Mouse (Mus musculus) bone marrow macrophage, adult 2 months (primary cell): ENCODE measurements around the gene Sh3rf3. TPM values are rescaled to one million over a fixed set of nuclear protein-coding genes. Genes with fewer than 3 reads are reported as not detected.

Source experiments
- H3K27ac ChIP-seq: 2 replicates; pipeline ENCODE4 v1.5.1; 2012; ENCODE audit warnings: low read depth, low read length; ENCODE audit not compliant: insufficient read depth
- H3K4me1 ChIP-seq: 2 replicates; pipeline ENCODE4 v1.6.1; 2012; ENCODE audit warnings: low read length; ENCODE audit not compliant: control insufficient read depth, insufficient read depth
- H3K4me3 ChIP-seq: 2 replicates; pipeline ENCODE4 v1.5.1; 2012; ENCODE audit warnings: mild to moderate bottlenecking, low read length, moderate library complexity; ENCODE audit not compliant: insufficient read depth
- CTCF ChIP-seq: IDR thresholded peaks from 2 replicates; pipeline ENCODE4 v1.5.1; 2012; ENCODE audit warnings: low read depth, mild to moderate bottlenecking, low read length, moderate library complexity
- POLR2A ChIP-seq: IDR thresholded peaks from 2 replicates; pipeline ENCODE4 v1.6.1; 2012; ENCODE audit warnings: mild to moderate bottlenecking, low read depth, low read length, borderline replicate concordance
- polyA plus RNA-seq: library from polyadenylated mRNA; stranded (reverse); fragments of >200 nt; gene quantifications from 2 replicates; pipeline ENCODE4 v1.2.4, GENCODE M21; 2012; ENCODE audit not compliant: missing spikeins, insufficient read depth, insufficient read length

Sh3rf3 gene
- polyA plus RNA-seq, 1 experiment: not detected

GRCm38 (mm10) chr10:59115691-59116090 lies 302.5 kb downstream of the Sh3rf3 start:
- Histone ChIP-seq H3K4me1 (peaks cover 2% of the 10 kb centered on the region; the same call in 1 of the 2 replicates), H3K27ac (no peak overlapping the region), H3K4me3 (no peak overlapping the region)
- no peak for TF ChIP-seq POLR2A
- TF ChIP-seq CTCF: no peak

- H3K4me1 ChIP-seq: peaks cover 2% of the 10 kb centered on the region; the same call in 1 of the 2 replicates
- TF ChIP-seq POLR2A: no peak
- TF ChIP-seq CTCF: no peak
- no peak overlapping the region for H3K27ac ChIP-seq
- no peak overlapping the region for H3K4me3 ChIP-seq
Observed at GRCm38 (mm10) chr10:59116331-59116730, 303.2 kb downstream of the Sh3rf3 start.

- TF ChIP-seq POLR2A (no peak), CTCF (no peak)
- H3K4me1 ChIP-seq: peaks cover 2% of the 10 kb centered on the region; the same call in 1 of the 2 replicates
- no peak overlapping the region for H3K4me3 ChIP-seq
- no peak overlapping the region for H3K27ac ChIP-seq
Observed at GRCm38 (mm10) chr10:59117555-59117954, 304.4 kb downstream of the Sh3rf3 start.

- no peak overlapping the region for H3K27ac ChIP-seq
- no peaks in the 10 kb centered on the region for H3K4me1 ChIP-seq
- no peak for TF ChIP-seq POLR2A
- TF ChIP-seq CTCF: no peak
- no peak overlapping the region for H3K4me3 ChIP-seq
Observed at GRCm38 (mm10) chr10:59119001-59119400, 305.8 kb downstream of the Sh3rf3 start.

GRCm38 (mm10) chr10:59119811-59120210 lies 306.7 kb downstream of the Sh3rf3 start:
- H3K4me3 ChIP-seq: no peak overlapping the region
- TF ChIP-seq CTCF (no peak), POLR2A (no peak)

GRCm38 (mm10) chr10:59125497-59125896 lies 312.3 kb downstream of the Sh3rf3 start:
- no peak for TF ChIP-seq CTCF
- TF ChIP-seq POLR2A: no peak
- Histone ChIP-seq H3K4me1 (no peaks in the 10 kb centered on the region), H3K27ac (no peak overlapping the region), H3K4me3 (no peak overlapping the region)

More at GRCm38 (mm10) chr10:59119811-59120210, 306.7 kb downstream of the Sh3rf3 start:
- H3K4me1 ChIP-seq: no peaks in the 10 kb centered on the region
- H3K27ac ChIP-seq: no peak overlapping the region

GRCm38 (mm10) chr10:59127637-59128036 lies 314.5 kb downstream of the Sh3rf3 start:
- TF ChIP-seq POLR2A (no peak), CTCF (no peak)
- no peak overlapping the region for H3K4me3 ChIP-seq
- H3K27ac ChIP-seq: no peak overlapping the region
- H3K4me1 ChIP-seq: no peaks in the 10 kb centered on the region

- H3K4me1 ChIP-seq: no peaks in the 10 kb centered on the region
- H3K4me3 ChIP-seq: no peak overlapping the region
- TF ChIP-seq CTCF (no peak), POLR2A (no peak)
- no peak overlapping the region for H3K27ac ChIP-seq
Observed at GRCm38 (mm10) chr10:59131926-59132628, 318.9 kb downstream of the Sh3rf3 start.

- Histone ChIP-seq H3K27ac (no peak overlapping the region), H3K4me1 (no peaks in the 10 kb centered on the region), H3K4me3 (no peak overlapping the region)
- TF ChIP-seq CTCF: no peak
- TF ChIP-seq POLR2A: no peak
Observed at GRCm38 (mm10) chr10:59133478-59134009, 320.4 kb downstream of the Sh3rf3 start.

GRCm38 (mm10) chr10:59149956-59150383 lies 336.8 kb downstream of the Sh3rf3 start:
- TF ChIP-seq POLR2A (no peak), CTCF (0 out of 2 replicates have a peak, but pooled peaks have one; percentile 6)
- no peaks in the 10 kb centered on the region for H3K4me1 ChIP-seq
- no peak overlapping the region for H3K4me3 ChIP-seq
- H3K27ac ChIP-seq: no peak overlapping the region
